Mouse (Mus musculus) cerebellum, adult 2 months (tissue): ENCODE data around the gene Rbm33.

Experiments used
- CTCF ChIP-seq: fragments of 200-500 bp; IDR thresholded peaks from 2 replicates; pipeline ENCODE4 v1.5.1; 2011; ENCODE audit warnings: low read depth, mild to moderate bottlenecking, control low read depth, low read length, moderate library complexity, borderline replicate concordance; ENCODE audit not compliant: insufficient read depth
- POLR2A ChIP-seq: fragments of 200-500 bp; IDR thresholded peaks from 2 replicates; pipeline ENCODE4 v1.6.1; 2011; ENCODE audit warnings: low read length, control low read depth, borderline replicate concordance; ENCODE audit not compliant: insufficient read depth

DNA sequence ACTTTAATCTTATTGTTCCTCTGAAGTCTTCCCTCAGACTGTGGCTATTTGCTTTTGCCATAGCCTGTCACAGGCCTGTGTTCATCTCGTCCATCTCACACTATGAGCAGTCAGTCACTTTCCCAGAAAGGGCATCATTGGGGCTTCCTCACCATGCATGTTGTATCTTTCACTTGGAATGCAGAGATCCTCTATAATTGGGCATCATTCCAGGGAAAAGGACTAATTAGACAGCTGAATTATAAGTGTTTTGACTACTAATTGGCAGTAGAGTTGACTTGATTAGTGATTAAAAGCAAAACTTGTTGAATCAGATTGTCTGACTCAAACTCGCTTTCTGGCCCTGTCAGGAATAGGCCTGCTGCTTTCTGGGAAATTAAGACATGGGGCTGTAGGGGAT is 43.8 kb downstream of the Rbm33 start:
- no peak for TF ChIP-seq CTCF
- no peak for TF ChIP-seq POLR2A
